Mouse (Mus musculus): ENCODE data around the gene Aven.

GRCm38 (mm10) chr2:112591451-112591871 is 98.7 kb downstream of the Aven start:
- TF ChIP-seq CTCF (conservative IDR thresholded peaks at IDR 0.05; ENCODE audit: low read length), result no peak
- TF ChIP-seq POU5F1 (IDR thresholded peaks at IDR 0.05; ENCODE audit: borderline replicate concordance, low read length), result no peak
